Mouse (Mus musculus): Measurements from ENCODE around the gene Cwf19l1. TPM values are rescaled to one million over a fixed set of nuclear protein-coding genes. Genes with fewer than 3 reads are reported as not detected.

The Cwf19l1 gene
- 21.6 and 25.2 TPM in 2 replicates for polyA plus RNA-seq (2012; rRNA removed)
- polyA plus RNA-seq (2014; fragmentation: Nextera tagmentation; extraction: Ambion mirVana), result 26.3 and 29.6 TPM in 2 replicates

GRCm38 (mm10) chr19:44135072-44135959 is at the start of gene Cwf19l1:
Gene Cwf19l1 (minus strand): TSS chr19:44135876.
- no peaks in the 10 kb centered on the region for H3K27me3 ChIP-seq (ENCODE audit: control insufficient read depth, insufficient read depth, low read length)
- peak; percentile 41; the same call in 1 of the 2 replicates for TF ChIP-seq POLR2A (IDR thresholded peaks at IDR 0.05; ENCODE audit: borderline replicate concordance, extremely low read depth, insufficient read depth, insufficient read length)
- peak within 1 kb of the TSS; percentile 68 for H3K9ac ChIP-seq (ENCODE audit: low read depth, low read length, severe bottlenecking)
- peak within 1 kb of the TSS; percentile 94 for H3K27ac ChIP-seq (replicated peaks; ENCODE audit: low read depth, low read length)
- H3K36me3 ChIP-seq (ENCODE audit: control insufficient read depth, insufficient read depth, low read length), result peaks cover 39% of the 10 kb centered on the region
- peak; percentile 94 for DNase-seq (ENCODE audit: low spot score)
- H3K4me3 ChIP-seq (replicated peaks; ENCODE audit: low read length), result peak within 1 kb of the TSS; percentile 64
- H3K4me1 ChIP-seq (ENCODE audit: control insufficient read depth, insufficient read depth, low read length), result no peaks in the 10 kb centered on the region
- H3K4me2 ChIP-seq (replicated peaks; ENCODE audit: low read depth, low read length, severe bottlenecking), result peak within 1 kb of the TSS; percentile 65
- under 1% methylated on average over 45 of the region's 45 CpGs for WGBS
- peak; percentile 94 for ATAC-seq (ENCODE audit: low FRiP score, low read depth)
- no peaks in the 10 kb centered on the region for H3K9me3 ChIP-seq (ENCODE audit: control insufficient read depth, low read length)

DNA sequence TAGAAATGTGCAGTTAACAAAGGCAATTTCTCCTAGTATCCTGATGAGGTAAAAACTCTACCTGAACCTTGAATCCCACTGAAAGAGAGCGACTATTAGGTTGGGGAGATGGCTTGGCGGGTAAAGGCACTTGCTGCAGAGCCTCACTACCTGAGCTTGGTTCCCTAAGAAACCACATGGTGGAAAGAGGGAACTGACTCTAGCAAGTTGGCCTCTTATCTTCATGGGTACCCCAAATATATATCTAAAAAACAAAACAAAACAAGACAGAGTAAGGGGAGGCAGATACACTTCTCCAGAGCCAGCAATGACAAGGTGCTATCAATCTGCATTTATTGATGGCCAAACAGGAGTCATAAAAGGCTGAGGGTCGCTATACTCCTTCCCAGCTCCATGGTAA is 48.3 kb upstream of the Cwf19l1 start:
- H3K36me3 ChIP-seq (ENCODE audit: control insufficient read depth, insufficient read depth, low read length), result no peaks in the 10 kb centered on the region
- TF ChIP-seq POLR2A (IDR thresholded peaks at IDR 0.05; ENCODE audit: borderline replicate concordance, extremely low read depth, insufficient read depth, insufficient read length), result no peak
- WGBS, result 59% methylated on average over 3 of the region's 3 CpGs
- H3K4me1 ChIP-seq (ENCODE audit: control insufficient read depth, insufficient read depth, low read length), result no peaks in the 10 kb centered on the region
- H3K4me2 ChIP-seq (replicated peaks; ENCODE audit: low read depth, low read length, severe bottlenecking), result no peak overlapping the region
- no peak for DNase-seq (ENCODE audit: low spot score)
- H3K27ac ChIP-seq (replicated peaks; ENCODE audit: low read depth, low read length), result no peak overlapping the region
- no peak overlapping the region for H3K4me3 ChIP-seq (replicated peaks; ENCODE audit: low read length)
- no peaks in the 10 kb centered on the region for H3K27me3 ChIP-seq (ENCODE audit: control insufficient read depth, insufficient read depth, low read length)
- no peak for ATAC-seq (ENCODE audit: low FRiP score, low read depth)
- no peak overlapping the region for H3K9ac ChIP-seq (ENCODE audit: low read depth, low read length, severe bottlenecking)
- no peaks in the 10 kb centered on the region for H3K9me3 ChIP-seq (ENCODE audit: control insufficient read depth, low read length)

- H3K9me3 ChIP-seq (ENCODE audit: control insufficient read depth, low read length), result no peaks in the 10 kb centered on the region; the same call in 1 of the 2 replicates
- WGBS, result 70% methylated on average over 1 of the region's 1 CpGs
- no peak overlapping the region for H3K9ac ChIP-seq (ENCODE audit: low read depth, low read length, severe bottlenecking)
- H3K27me3 ChIP-seq (ENCODE audit: control insufficient read depth, insufficient read depth, low read length), result no peaks in the 10 kb centered on the region
- H3K4me2 ChIP-seq (replicated peaks; ENCODE audit: low read depth, low read length, severe bottlenecking), result no peak overlapping the region
- no peak overlapping the region for H3K27ac ChIP-seq (replicated peaks; ENCODE audit: low read depth, low read length)
- no peak for ATAC-seq (ENCODE audit: low FRiP score, low read depth)
- no peak overlapping the region for H3K4me3 ChIP-seq (replicated peaks; ENCODE audit: low read length)
- TF ChIP-seq POLR2A (IDR thresholded peaks at IDR 0.05; ENCODE audit: borderline replicate concordance, extremely low read depth, insufficient read depth, insufficient read length), result no peak
- no peaks in the 10 kb centered on the region for H3K4me1 ChIP-seq (ENCODE audit: control insufficient read depth, insufficient read depth, low read length)
- DNase-seq (ENCODE audit: low spot score), result no peak
- no peaks in the 10 kb centered on the region for H3K36me3 ChIP-seq (ENCODE audit: control insufficient read depth, insufficient read depth, low read length)
These were observed 44.8 kb upstream of the Cwf19l1 start for GRCm38 (mm10) chr19:44180502-44180901.

- no peak overlapping the region for H3K4me2 ChIP-seq (replicated peaks; ENCODE audit: low read depth, low read length, severe bottlenecking)
- 82% methylated on average over 3 of the region's 3 CpGs for WGBS
- no peak for ATAC-seq (ENCODE audit: low FRiP score, low read depth)
These were observed 41.1 kb upstream of the Cwf19l1 start for GRCm38 (mm10) chr19:44176741-44177140.

DNA sequence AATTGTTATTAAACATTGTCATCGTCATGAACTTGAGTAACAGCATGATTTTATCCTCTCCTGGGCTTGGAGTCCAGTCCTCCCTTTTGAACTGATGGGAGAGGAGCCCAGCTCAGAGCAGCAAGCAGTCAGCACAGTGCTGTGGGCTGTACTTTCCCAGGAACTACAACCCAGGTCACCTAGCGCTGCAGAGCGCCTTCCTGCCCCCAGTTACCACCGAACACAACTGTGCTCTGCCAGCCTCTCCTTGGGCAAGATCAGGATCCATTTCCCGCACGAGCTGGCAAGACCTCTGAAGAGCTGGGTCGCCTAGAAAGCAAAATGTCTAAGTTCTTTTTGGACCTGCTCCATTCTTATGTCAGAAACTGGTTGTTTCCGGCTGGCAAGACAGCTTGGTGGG is 39.2 kb upstream of the Cwf19l1 start:
- 58% methylated on average over 8 of the region's 8 CpGs for WGBS
- Histone ChIP-seq H3K4me2 (replicated peaks; ENCODE audit: low read depth, low read length, severe bottlenecking) (no peak overlapping the region), H3K27me3 (ENCODE audit: control insufficient read depth, insufficient read depth, low read length) (no peaks in the 10 kb centered on the region), H3K4me1 (ENCODE audit: control insufficient read depth, insufficient read depth, low read length) (no peaks in the 10 kb centered on the region), H3K4me3 (replicated peaks; ENCODE audit: low read length) (no peak overlapping the region), H3K9me3 (ENCODE audit: control insufficient read depth, low read length) (no peaks in the 10 kb centered on the region; the same call in 1 of the 2 replicates), H3K9ac (ENCODE audit: low read depth, low read length, severe bottlenecking) (no peak overlapping the region), H3K27ac (replicated peaks; ENCODE audit: low read depth, low read length) (no peak overlapping the region), H3K36me3 (ENCODE audit: control insufficient read depth, insufficient read depth, low read length) (no peaks in the 10 kb centered on the region)
- DNase-seq (ENCODE audit: low spot score) (no peak), ATAC-seq (ENCODE audit: low FRiP score, low read depth) (no peak)
- TF ChIP-seq POLR2A (IDR thresholded peaks at IDR 0.05; ENCODE audit: borderline replicate concordance, extremely low read depth, insufficient read depth, insufficient read length), result no peak

More at GRCm38 (mm10) chr19:44176741-44177140, 41.1 kb upstream of the Cwf19l1 start:
- no peaks in the 10 kb centered on the region; the same call in 1 of the 2 replicates for H3K9me3 ChIP-seq (ENCODE audit: control insufficient read depth, low read length)
- H3K4me1 ChIP-seq (ENCODE audit: control insufficient read depth, insufficient read depth, low read length), result no peaks in the 10 kb centered on the region
- no peak overlapping the region for H3K9ac ChIP-seq (ENCODE audit: low read depth, low read length, severe bottlenecking)
- H3K4me3 ChIP-seq (replicated peaks; ENCODE audit: low read length), result no peak overlapping the region
- no peaks in the 10 kb centered on the region for H3K36me3 ChIP-seq (ENCODE audit: control insufficient read depth, insufficient read depth, low read length)
- no peaks in the 10 kb centered on the region for H3K27me3 ChIP-seq (ENCODE audit: control insufficient read depth, insufficient read depth, low read length)
- TF ChIP-seq POLR2A (IDR thresholded peaks at IDR 0.05; ENCODE audit: borderline replicate concordance, extremely low read depth, insufficient read depth, insufficient read length), result no peak
- no peak for DNase-seq (ENCODE audit: low spot score)
- no peak overlapping the region for H3K27ac ChIP-seq (replicated peaks; ENCODE audit: low read depth, low read length)
